Mouse (Mus musculus) G1E (cell line): ENCODE measurements at regions not wholly inside any gene's neighbourhood (a gene's known extent, or its start where the extent isn't known, plus 50 kb on each side); places are given as distances from the start of the nearest gene placed in this dataset.

ENCODE experiments used
- CTCF ChIP-seq: IDR thresholded peaks from 2 replicates; pipeline ENCODE4 v1.5.1; 2012; ENCODE audit warnings: low read depth, low read length, inconsistent platforms, mixed read lengths
- GATA2 ChIP-seq: IDR thresholded peaks from 2 replicates; pipeline ENCODE4 v1.6.1; 2012; ENCODE audit warnings: low read depth, low read length, inconsistent platforms, borderline replicate concordance
- POLR2AphosphoS5 ChIP-seq: IDR thresholded peaks from 2 replicates; pipeline ENCODE4 v1.6.1; 2012; ENCODE audit warnings: low read depth, low read length, inconsistent platforms; ENCODE audit not compliant: insufficient replicate concordance
- TAL1 ChIP-seq: conservative IDR thresholded peaks from 2 replicates; pipeline ENCODE4 v1.6.1; 2012; ENCODE audit warnings: low read depth, low read length, inconsistent platforms, mixed read lengths

GRCm38 (mm10) chr9:111939271-111940067 lies 249.3 kb upstream of the Stac start:
- no peak for TF ChIP-seq CTCF
- no peak for TF ChIP-seq GATA2
- TF ChIP-seq TAL1: no peak
- no peak for TF ChIP-seq POLR2AphosphoS5
